Mouse (Mus musculus) midbrain, embryonic 12.5 days (tissue): ENCODE measurements around the gene Sdhd. TPM values are rescaled to one million over a fixed set of nuclear protein-coding genes. Genes with fewer than 3 reads are reported as not detected.

Experiments
- ATAC-seq: fragments of 200-750 bp; cut with Nextera tagmentation; 2 replicates; pipeline ENCODE4 v1.8.0; 2017; ENCODE audit warnings: low read depth, moderate TSS enrichment, moderate library complexity; ENCODE audit not compliant: low FRiP score
- H3K27ac ChIP-seq: fragments of 300-500 bp; sonication (generic); replicated peaks from 2 replicates; pipeline ENCODE4 v1.5.1; 2016; ENCODE audit warnings: mild to moderate bottlenecking
- H3K27me3 ChIP-seq: fragments of 300-500 bp; sonication (generic); 2 replicates; pipeline ENCODE4 v1.6.1; 2016; ENCODE audit warnings: mild to moderate bottlenecking
- H3K36me3 ChIP-seq: fragments of 300-500 bp; sonication (generic); 2 replicates; pipeline ENCODE4 v1.6.1; 2016
- H3K4me1 ChIP-seq: fragments of 300-500 bp; sonication (generic); 2 replicates; pipeline ENCODE4 v1.6.1; 2016
- H3K4me2 ChIP-seq: fragments of 300-500 bp; sonication (generic); replicated peaks from 2 replicates; pipeline ENCODE4 v1.6.1; 2016; ENCODE audit warnings: mild to moderate bottlenecking, moderate library complexity
- H3K4me3 ChIP-seq: fragments of 300-500 bp; sonication (generic); 2 replicates; pipeline ENCODE4 v1.5.1; 2016; ENCODE audit warnings: mild to moderate bottlenecking
- H3K9ac ChIP-seq: fragments of 300-500 bp; sonication (generic); replicated peaks from 2 replicates; pipeline ENCODE4 v1.6.1; 2016; ENCODE audit warnings: mild to moderate bottlenecking, moderate library complexity
- H3K9me3 ChIP-seq: fragments of 300-500 bp; sonication (generic); 2 replicates; pipeline ENCODE4 v1.6.1; 2016; ENCODE audit warnings: mild to moderate bottlenecking
- WGBS: fragments of 180-500 bp; shearing (Covaris S2); methylation state at CpG from one replicate; pipeline ENCODE4 v1.1.7; 2016; 5-methylcytosine and 5-hydroxymethylcytosine counted together
- polyA plus RNA-seq: library from polyadenylated mRNA; unstranded; fragments of >200 nt; fragmentation: Nextera tagmentation; extraction: Ambion mirVana; gene quantifications from 2 replicates; pipeline ENCODE4 v1.2.1, GENCODE M21; 2016

The Sdhd gene
- polyA plus RNA-seq, 1 experiment from 2014 or later = 224 TPM

DNA sequence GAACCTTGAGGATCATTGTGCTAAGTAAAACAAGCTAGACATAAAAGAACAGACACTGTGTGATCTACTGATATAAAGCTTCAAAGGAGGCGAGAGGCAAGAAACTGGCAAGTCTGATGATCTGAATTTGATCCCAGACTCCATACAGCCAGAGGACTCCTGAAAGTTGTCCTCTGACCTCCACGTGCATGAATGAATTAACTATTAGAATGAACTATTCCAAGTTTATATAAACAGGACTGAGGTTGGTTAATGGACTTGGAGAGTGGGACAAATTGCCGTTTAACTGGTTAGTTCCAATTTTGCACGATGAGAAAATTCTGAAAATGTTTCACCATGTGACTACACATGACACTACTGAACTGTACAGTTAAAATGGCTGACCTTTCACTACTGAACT, 54.7 kb downstream of the Sdhd start:
- 89% methylated on average over 4 of the region's 4 CpGs for WGBS

GRCm38 (mm10) chr9:50547859-50548478, 55.6 kb downstream of the Sdhd start:
- H3K9ac ChIP-seq = no peak overlapping the region
- no peaks in the 10 kb centered on the region for H3K9me3 ChIP-seq
- H3K4me2 ChIP-seq = no peak overlapping the region
- no peak overlapping the region for H3K27ac ChIP-seq
- H3K4me1 ChIP-seq = no peaks in the 10 kb centered on the region
- ATAC-seq = no peak
- 63% methylated on average over 5 of the region's 5 CpGs for WGBS
- H3K4me3 ChIP-seq = no peak overlapping the region
- no peaks in the 10 kb centered on the region for H3K36me3 ChIP-seq
- H3K27me3 ChIP-seq = no peaks in the 10 kb centered on the region

More for the DNA sequence above, 54.7 kb downstream of the Sdhd start:
- Histone ChIP-seq H3K4me1 (peaks cover 1% of the 10 kb centered on the region), H3K4me2 (no peak overlapping the region), H3K9me3 (no peaks in the 10 kb centered on the region), H3K4me3 (no peak overlapping the region), H3K27me3 (no peaks in the 10 kb centered on the region), H3K36me3 (no peaks in the 10 kb centered on the region), H3K27ac (no peak overlapping the region), H3K9ac (no peak overlapping the region)
- ATAC-seq = no peak

Other genes starting within 250 kb of the Sdhd start
- 0.37 and 0.63 TPM in 2 replicates for gene Plet1, start 109.3 kb downstream of the Sdhd start, polyA plus RNA-seq
- 97.4 and 102 TPM in 2 replicates for gene Pts, start 75.1 kb downstream of the Sdhd start, polyA plus RNA-seq
- 21.9 and 29.2 TPM in 2 replicates for gene Il18, start 49.0 kb downstream of the Sdhd start, polyA plus RNA-seq
- gene Bco2, start 48.6 kb downstream of the Sdhd start, polyA plus RNA-seq = 0.17 and 0.48 TPM in 2 replicates
- gene Tex12, start 42.5 kb downstream of the Sdhd start, polyA plus RNA-seq = 0.48 and 0.93 TPM in 2 replicates
- 344 and 368 TPM in 2 replicates for gene Timm8b, start 98 bp upstream of the Sdhd start, polyA plus RNA-seq
- 5.3 and 7.0 TPM in 2 replicates for gene Pih1d2, start 13.5 kb upstream of the Sdhd start, polyA plus RNA-seq
- gene Nkapd1, start 13.7 kb upstream of the Sdhd start, polyA plus RNA-seq = 27.7 and 28.0 TPM in 2 replicates
- 45.8 and 51.1 TPM in 2 replicates for gene Dlat, start 56.0 kb upstream of the Sdhd start, polyA plus RNA-seq
- gene Dixdc1, start 135.7 kb upstream of the Sdhd start, polyA plus RNA-seq = 28.5 and 32.0 TPM in 2 replicates
- gene 2310030G06Rik, start 142.7 kb upstream of the Sdhd start, polyA plus RNA-seq = 0.42 and 0.56 TPM in 2 replicates
- 6.0 and 7.5 TPM in 2 replicates for gene Cryab, start 147.5 kb upstream of the Sdhd start, polyA plus RNA-seq
- 0.48 TPM in 1 of 2 replicates, not detected in the other for gene Hspb2, start 148.5 kb upstream of the Sdhd start, polyA plus RNA-seq
- 11.7 and 12.5 TPM in 2 replicates for gene Fdxacb1, start 164.4 kb upstream of the Sdhd start, polyA plus RNA-seq
- 42.6 and 42.8 TPM in 2 replicates for gene Alg9, start 171.2 kb upstream of the Sdhd start, polyA plus RNA-seq
- 37.6 and 42.0 TPM in 2 replicates for gene 1110032A03Rik, start 171.7 kb upstream of the Sdhd start, polyA plus RNA-seq
- gene Ppp2r1b, start 241.5 kb upstream of the Sdhd start, polyA plus RNA-seq = 90.9 and 93.6 TPM in 2 replicates